Mouse (Mus musculus): ENCODE results near the gene Clec14a.

DNA sequence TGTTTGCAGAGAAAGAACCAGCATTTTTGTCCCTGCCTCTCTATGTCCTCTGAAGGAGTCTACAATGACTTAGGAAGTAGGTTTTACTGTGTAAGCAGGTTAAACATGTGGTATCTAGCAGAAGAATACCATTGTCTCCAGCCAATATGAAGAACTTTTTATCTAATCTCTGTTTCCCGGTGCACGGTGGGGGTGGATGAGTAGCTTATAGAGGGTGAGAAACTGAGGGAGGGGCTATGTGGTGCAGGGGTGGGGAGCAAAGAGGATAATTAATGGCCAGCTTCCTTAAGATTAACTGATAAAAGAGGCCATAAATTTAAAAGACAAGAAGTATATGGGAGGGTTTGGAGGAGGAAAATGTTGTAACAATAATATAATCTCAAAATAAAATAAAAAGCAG lies 36.5 kb upstream of the Clec14a start:
- TF ChIP-seq FLI1 (IDR thresholded peaks at IDR 0.05; ENCODE audit: low read length), result no peak
- no peak for TF ChIP-seq GATA1 (IDR thresholded peaks at IDR 0.05; ENCODE audit: borderline replicate concordance, low read length)
